Comparison of ENCODE assay signal across 8 mouse cellular contexts in genomic region chr10:34207503-34207850, GRCm38 (mm10). TPM values are rescaled to one million over a fixed set of nuclear protein-coding genes. Genes with fewer than 3 reads are reported as not detected.
A peak's percentile ranks its signal among the peaks of the same experiment; 100 is the strongest.
DNase-seq lines count a peak whose midpoint lies in the region; ATAC-seq and TF ChIP-seq lines count a peak whose summit lies in the region.

TSS of gene Dse (minus strand) at chr10:34207715.

- no peaks in the 10 kb centered on the region for H3K9me3 ChIP-seq in heart, embryonic 10.5 days
- no peaks in the 10 kb centered on the region for H3K9me3 ChIP-seq in heart, postnatal 0 days (replicated peaks; ENCODE audit: control insufficient read depth, low read length)

- peak within 1 kb of the TSS; percentile 90 for H3K4me3 ChIP-seq in heart, embryonic 10.5 days
- peak within 1 kb of the TSS; percentile 77 for H3K4me3 ChIP-seq in heart, postnatal 0 days (ENCODE audit: low read depth, low read length)
- peak within 1 kb of the TSS; percentile 72 for H3K4me3 ChIP-seq in small intestine, adult 2 months (ENCODE audit: low read depth, low read length)

- no peaks in the 10 kb centered on the region for H3K36me3 ChIP-seq in heart, embryonic 10.5 days
- H3K36me3 ChIP-seq in heart, postnatal 0 days (replicated peaks; ENCODE audit: control insufficient read depth, insufficient read depth, low read length): no peaks in the 10 kb centered on the region
- H3K36me3 ChIP-seq in small intestine, adult 2 months (ENCODE audit: control insufficient read depth, insufficient read depth, low read length): no peaks in the 10 kb centered on the region

- peak within 1 kb of the TSS; percentile 98 for H3K27ac ChIP-seq in heart, embryonic 10.5 days
- H3K27ac ChIP-seq in heart, postnatal 0 days (ENCODE audit: low read depth): peak within 1 kb of the TSS; percentile 77
- H3K27ac ChIP-seq in small intestine, adult 2 months (ENCODE audit: insufficient read depth, low read depth, low read length): peak within 1 kb of the TSS; percentile 69

- peak; percentile 19; the same call in 1 of the 2 replicates for ATAC-seq in heart, postnatal 0 days (ENCODE audit: insufficient read depth, low read depth)

- no peak for DNase-seq in heart, embryonic 10.5 days (ENCODE audit: low spot score)
- DNase-seq in heart, adult 11 months: no peak
- DNase-seq in urinary bladder, postnatal 14 days (ENCODE audit: low spot score): peak; percentile 28
- DNase-seq in urinary bladder, postnatal 25 days (ENCODE audit: low spot score): no peak
- DNase-seq in heart, postnatal 0 days (ENCODE audit: low spot score): peak; percentile 39
- DNase-seq in lung, postnatal 10 days: peak; percentile 59
- DNase-seq in spleen, postnatal 4 days (ENCODE audit: low spot score in 2 of 2): no peak

- peak within 1 kb of the TSS; percentile 85 for H3K4me2 ChIP-seq in heart, postnatal 0 days (ENCODE audit: low read depth, low read length)

- TF ChIP-seq EP300 in heart, postnatal 0 days (IDR thresholded peaks at IDR 0.05; ENCODE audit: low read depth): no peak

- peaks cover 9% of the 10 kb centered on the region; the same call in 1 of the 2 replicates for H3K4me1 ChIP-seq in heart, embryonic 10.5 days
- H3K4me1 ChIP-seq in heart, postnatal 0 days (ENCODE audit: control insufficient read depth, insufficient read depth): no peaks in the 10 kb centered on the region
- no peaks in the 10 kb centered on the region for H3K4me1 ChIP-seq in small intestine, adult 2 months (ENCODE audit: control insufficient read depth, insufficient read depth, insufficient read length, low read length)

- WGBS in heart, embryonic 10.5 days: 1% methylated on average over 14 of the region's 14 CpGs
- WGBS in heart, postnatal 0 days: under 1% methylated on average over 12 of the region's 14 CpGs
- WGBS in small intestine, adult 2 months: 4% methylated on average over 14 of the region's 14 CpGs

- H3K9ac ChIP-seq in heart, postnatal 0 days (replicated peaks; ENCODE audit: low read depth, low read length): peak within 1 kb of the TSS; percentile 73

- H3K27me3 ChIP-seq in heart, embryonic 10.5 days (ENCODE audit: insufficient read depth, poor library complexity, severe bottlenecking): no peaks in the 10 kb centered on the region
- no peaks in the 10 kb centered on the region for H3K27me3 ChIP-seq in heart, postnatal 0 days (ENCODE audit: control insufficient read depth, insufficient read depth, low read length)
- peaks cover 15% of the 10 kb centered on the region; the same call in 1 of the 2 replicates for H3K27me3 ChIP-seq in small intestine, adult 2 months (ENCODE audit: control insufficient read depth, insufficient read depth, low read length)

- TF ChIP-seq POLR2A in small intestine, adult 2 months (IDR thresholded peaks at IDR 0.05; ENCODE audit: low read depth, low read length): no peak

- no peak for TF ChIP-seq CTCF in heart, postnatal 0 days (IDR thresholded peaks at IDR 0.05; ENCODE audit: low read depth)
- TF ChIP-seq CTCF in small intestine, adult 2 months (IDR thresholded peaks at IDR 0.05; ENCODE audit: extremely low read depth, insufficient read length, insufficient replicate concordance, low read depth, low read length): no peak

RNA-seq across cellular contexts. Expression of gene Dse, which starts in this region (rescaled TPM):
- polyA plus RNA-seq in heart, embryonic 10.5 days (2016; fragmentation: Nextera tagmentation; extraction: Ambion mirVana): 20.9 and 22.8 TPM in 2 replicates
- total RNA-seq in heart, postnatal 0 days (2014; rRNA removed; ENCODE audit: low replicate concordance): 19.5 and 36.9 TPM in 2 replicates
- polyA plus RNA-seq in heart, postnatal 0 days (2015; fragmentation: Nextera tagmentation; extraction: Ambion mirVana): 5.8 and 6.1 TPM in 2 replicates
- 3.2 and 3.5 TPM in 2 replicates for polyA plus RNA-seq in small intestine, adult 2 months (2012; rRNA removed)

Comparison
In these comparisons a context has a peak if more than half of its experiments do, and no peak if none do; other contexts are left out.
1. DNase-seq: peak in urinary bladder, postnatal 14 days (single experiment), heart, postnatal 0 days (single experiment) and lung, postnatal 10 days (single experiment); none in heart, embryonic 10.5 days (single experiment), heart, adult 11 months (single experiment), urinary bladder, postnatal 25 days (single experiment) and spleen, postnatal 4 days (0 of 2).
2. Peak in every context shown above with its lines, with median percentiles within 50 percentile points of each other: H3K27ac ChIP-seq and H3K4me3 ChIP-seq.